Mouse (Mus musculus) left cerebral cortex, adult 2 months (tissue): Measurements from ENCODE around the gene Atp2a1. TPM values are rescaled to one million over a fixed set of nuclear protein-coding genes. Genes with fewer than 3 reads are reported as not detected.
"Not testable (repeated sequence)": the region's sequence is repeated elsewhere in the genome, so short reads cannot be mapped to it uniquely, and the experiment has no call there.

Experiments used
- DNase-seq, 2 experiments: peaks; one replicate each; pipeline ENCODE4 v3.0.0; 2021 to 2022; ENCODE audit warnings: low spot score in 2 of 2, mixed read lengths in 1 of 2; ENCODE audit errors: extremely low spot score in 1 of 2
- H3K27ac ChIP-seq: fragments of 200-600 bp; 2 replicates; pipeline ENCODE4 v1.8.1; 2022
- H3K4me3 ChIP-seq: fragments of 200-600 bp; 2 replicates; pipeline ENCODE4 v1.8.1; 2022
- CTCF ChIP-seq: fragments of 200-600 bp; IDR thresholded peaks from 2 replicates; pipeline ENCODE4 v1.8.1; 2022; ENCODE audit warnings: antibody characterized with exemption, mild to moderate bottlenecking, moderate library complexity
- intact Hi-C: fragments of 180-260 bp; cut with DNase I; formaldehyde crosslinking; loops from one replicate; pipeline ENCODE4 v1.15.1; 2025
- total RNA-seq, 2 experiments: library from RNA; stranded (reverse); gene quantifications; 2 replicates each; pipeline ENCODE4 v1.2.3; 2021

Atp2a1 gene
- total RNA-seq, 2 experiments from 2014 or later: 0.14 to 0.35 TPM

GRCm38 (mm10) chr7:126427323-126427860 is 35.5 kb downstream of the Atp2a1 start:
- DNase-seq: no peak
- H3K4me3 ChIP-seq: no peak overlapping the region
- H3K27ac ChIP-seq: no peak overlapping the region
- no peak for TF ChIP-seq CTCF
- intact Hi-C loops: no loop called here

- no peak for TF ChIP-seq CTCF
- Histone ChIP-seq H3K27ac (no peak overlapping the region), H3K4me3 (no peak overlapping the region)
- no peak for DNase-seq
- intact Hi-C loops: no loop called here
Observed at GRCm38 (mm10) chr7:126424161-126424560, 38.7 kb downstream of the Atp2a1 start.

DNA sequence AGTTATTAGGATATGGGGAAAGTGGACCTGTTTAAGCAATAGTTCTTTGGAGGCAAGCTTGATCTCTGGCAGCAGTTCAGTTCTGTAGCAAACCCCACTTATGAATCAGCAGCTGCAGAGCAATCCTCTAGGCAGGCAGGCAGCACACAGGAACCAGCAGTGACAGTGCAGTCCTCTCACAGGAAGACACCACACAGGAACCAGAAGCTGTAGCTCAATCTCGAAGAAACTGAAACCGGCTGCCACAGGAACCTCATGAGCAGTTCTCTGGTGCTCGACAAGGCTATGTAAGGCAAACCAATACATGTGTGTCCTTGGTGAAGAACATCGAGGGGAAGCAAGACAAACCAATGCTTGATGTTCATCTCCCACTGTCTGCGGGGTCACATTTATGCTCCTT is 41.2 kb downstream of the Atp2a1 start:
- TF ChIP-seq CTCF: no peak
- Histone ChIP-seq H3K4me3 (no peak overlapping the region), H3K27ac (no peak overlapping the region)
- DNase-seq: no peak
- intact Hi-C loops: no loop called here

DNA sequence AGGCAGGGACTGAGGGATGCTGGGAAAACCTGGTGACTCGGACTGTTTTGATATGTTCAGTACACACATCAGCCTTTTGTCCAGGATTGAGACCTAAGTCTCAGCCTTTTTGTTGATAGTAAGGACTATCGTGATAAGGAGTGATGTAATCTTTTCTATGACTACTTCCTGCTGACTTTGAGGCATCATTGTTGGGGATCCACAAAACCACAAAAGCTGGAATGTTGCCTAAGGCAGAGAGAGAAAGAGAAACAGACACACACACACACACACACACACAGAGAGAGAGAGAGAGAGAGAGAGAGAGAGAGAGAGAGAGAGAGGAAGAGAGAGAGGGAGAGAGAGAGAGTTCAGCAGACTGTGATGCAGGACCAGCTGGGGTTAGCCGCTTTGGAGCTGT is 44.4 kb downstream of the Atp2a1 start:
- intact Hi-C loops: no loop called here
- DNase-seq: no peak
- no peak overlapping the region for H3K4me3 ChIP-seq
- H3K27ac ChIP-seq: no peak overlapping the region
- no peak for TF ChIP-seq CTCF

DNA sequence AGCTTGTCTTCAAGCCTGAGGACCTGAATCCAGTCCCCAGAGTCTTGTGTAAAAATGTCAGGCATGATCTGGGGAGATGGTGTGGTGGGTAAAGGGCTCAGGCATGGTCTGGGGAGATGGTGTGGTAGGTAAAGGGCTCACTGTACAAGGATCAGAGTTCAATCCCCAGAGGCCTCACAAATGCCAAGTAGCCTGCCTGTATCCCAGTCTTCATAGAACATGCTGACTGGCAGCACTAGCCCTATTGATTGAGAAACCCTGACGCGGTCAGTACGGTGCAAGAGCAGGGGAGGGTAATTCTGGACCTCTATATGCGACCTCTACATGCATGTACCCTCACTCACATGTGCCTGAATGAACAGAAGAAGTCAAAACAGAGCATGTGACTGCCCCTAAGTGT is 45.3 kb downstream of the Atp2a1 start:
- no peak for DNase-seq
- intact Hi-C loops: no loop called here
- Histone ChIP-seq H3K27ac (no peak overlapping the region), H3K4me3 (no peak overlapping the region)
- TF ChIP-seq CTCF: no peak

GRCm38 (mm10) chr7:126417045-126417444 is 45.9 kb downstream of the Atp2a1 start:
- Histone ChIP-seq H3K4me3 (no peak overlapping the region), H3K27ac (no peak overlapping the region)
- intact Hi-C loops: no loop called here
- no peak for TF ChIP-seq CTCF
- no peak for DNase-seq

GRCm38 (mm10) chr7:126416615-126417014 is 46.3 kb downstream of the Atp2a1 start:
- Histone ChIP-seq H3K27ac (no peak overlapping the region), H3K4me3 (no peak overlapping the region)
- TF ChIP-seq CTCF: no peak
- no peak for DNase-seq
- intact Hi-C loops: no loop called here

- TF ChIP-seq CTCF: no peak
- H3K27ac ChIP-seq: no peak within 1 kb of the TSS
- no peak within 1 kb of the TSS for H3K4me3 ChIP-seq
- intact Hi-C loops: no loop called here
- no peak for DNase-seq
Observed at GRCm38 (mm10) chr7:126414725-126415124, 48.2 kb downstream of the Atp2a1 start, which contains the start of gene Cd19. Gene Cd19, minus strand, starts transcription at chr7:126414889.

- no peak overlapping the region for H3K27ac ChIP-seq
- intact Hi-C loops: no loop called here
- no peak overlapping the region for H3K4me3 ChIP-seq
- no peak for TF ChIP-seq CTCF
- no peak for DNase-seq
Observed at GRCm38 (mm10) chr7:126411061-126411460, 51.8 kb downstream of the Atp2a1 start.

DNA sequence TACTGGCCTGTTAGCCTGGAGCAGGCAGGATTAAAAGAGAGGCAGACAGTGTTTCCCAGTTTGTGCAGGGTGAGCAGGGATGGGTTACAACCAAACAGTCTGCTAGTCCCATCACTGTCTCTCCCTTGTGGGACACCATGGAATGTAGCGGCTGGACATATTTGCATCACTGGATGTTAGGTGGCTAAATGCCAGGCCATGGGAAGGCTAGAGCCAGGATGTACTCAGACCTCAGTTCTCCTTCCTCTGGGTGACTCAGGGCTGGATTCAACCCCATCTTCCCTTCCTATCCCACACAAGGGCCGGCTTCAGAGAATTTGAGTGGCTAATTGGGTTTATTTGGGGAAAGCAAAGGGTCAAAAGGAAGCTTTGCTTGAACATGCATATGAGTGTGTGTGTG is 54.2 kb downstream of the Atp2a1 start:
- Histone ChIP-seq H3K27ac (no peak overlapping the region), H3K4me3 (no peak overlapping the region)
- TF ChIP-seq CTCF: no peak
- DNase-seq: no peak
- intact Hi-C loops: no loop called here

- DNase-seq, intact Hi-C loops, H3K27ac ChIP-seq, H3K4me3 ChIP-seq: not testable (repeated sequence)
Observed at GRCm38 (mm10) chr7:126402518-126402917, 60.4 kb downstream of the Atp2a1 start.

DNA sequence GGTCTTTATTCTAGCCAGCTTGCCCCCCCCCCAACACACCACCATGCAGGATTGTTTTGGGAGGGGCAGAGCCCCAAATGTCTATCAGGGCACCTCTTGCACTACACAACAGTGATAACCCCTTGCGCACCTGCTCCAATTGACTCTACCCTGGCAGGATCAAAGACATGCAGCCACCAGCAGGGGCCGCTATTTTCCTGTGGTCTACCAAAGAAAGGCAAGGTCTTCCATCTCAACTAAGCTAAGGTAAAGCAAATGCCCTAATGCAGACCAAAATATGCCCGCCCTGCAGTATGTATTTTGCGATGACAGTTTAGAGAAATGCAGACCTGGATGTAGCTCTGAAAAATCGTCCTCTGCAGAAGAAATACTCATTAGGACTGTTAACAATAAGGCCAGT is 63.4 kb downstream of the Atp2a1 start:
- H3K4me3 ChIP-seq: no peak overlapping the region
- intact Hi-C loops: loop anchor here (1.0 to 5.0 kb wide), 2 partner anchors 73 to 129 kb away; no protein-coding TSS in a partner anchor
- no peak overlapping the region for H3K27ac ChIP-seq
- TF ChIP-seq CTCF: peak; percentile 87
- DNase-seq: peak; percentile 68 to 78

- TF ChIP-seq CTCF: no peak
- intact Hi-C loops: loop anchor here (5.0 kb wide), 1 partner anchor 74 kb away; no protein-coding TSS in a partner anchor
- H3K4me3 ChIP-seq: no peak overlapping the region
- no peak overlapping the region for H3K27ac ChIP-seq
- DNase-seq: no peak
Observed at GRCm38 (mm10) chr7:126397822-126398221, 65.1 kb downstream of the Atp2a1 start.
